Mouse (Mus musculus): ENCODE results near the gene Ntng1.

- TF ChIP-seq CTCF (IDR thresholded peaks at IDR 0.05) = no peak
- no peak for TF ChIP-seq EP300 (IDR thresholded peaks at IDR 0.05; ENCODE audit: insufficient read depth, low read depth, low read length)
Measured at GRCm38 (mm10) chr3:109781917-109782288, 361.9 kb downstream of the Ntng1 start.

All from heart, adult 2 months (tissue).